Mouse (Mus musculus) hematopoietic multipotent progenitor cell, adult 10-12 weeks (in vitro differentiated cells): Measurements from ENCODE around the gene Ifna14. TPM values are rescaled to one million over a fixed set of nuclear protein-coding genes. Genes with fewer than 3 reads are reported as not detected.

Source experiments
- polyA plus RNA-seq: library from polyadenylated mRNA; stranded (reverse); fragments of >175 nt; gene quantifications from 2 replicates; pipeline ENCODE4 v1.2.3, GENCODE M21; 2012; ENCODE audit warnings: low replicate concordance

Ifna14 gene
- not detected in 2 replicates for polyA plus RNA-seq

DNA sequence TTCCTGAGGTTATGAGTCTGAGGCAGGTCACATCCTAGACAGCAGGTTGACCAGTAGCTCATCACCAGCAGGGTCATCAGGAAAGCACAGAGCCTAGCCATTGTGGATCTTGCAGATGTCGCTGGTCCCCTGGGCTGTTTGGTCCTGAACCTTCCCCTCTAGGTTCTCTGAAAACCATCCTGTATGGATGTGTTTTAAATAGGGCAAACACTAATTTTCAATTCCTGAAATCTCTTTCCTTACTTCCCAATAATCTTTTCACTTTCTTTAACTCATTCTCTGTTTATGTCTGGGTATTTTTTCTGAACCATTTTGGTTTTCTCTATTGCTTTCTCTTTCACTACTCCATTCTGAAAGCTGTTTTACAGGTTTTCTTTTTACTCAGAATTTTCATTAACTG lies at the start of gene Ifna14:
Gene Ifna14, minus strand, starts transcription at position 101 of the 400 bp plus-strand sequence.

DNA sequence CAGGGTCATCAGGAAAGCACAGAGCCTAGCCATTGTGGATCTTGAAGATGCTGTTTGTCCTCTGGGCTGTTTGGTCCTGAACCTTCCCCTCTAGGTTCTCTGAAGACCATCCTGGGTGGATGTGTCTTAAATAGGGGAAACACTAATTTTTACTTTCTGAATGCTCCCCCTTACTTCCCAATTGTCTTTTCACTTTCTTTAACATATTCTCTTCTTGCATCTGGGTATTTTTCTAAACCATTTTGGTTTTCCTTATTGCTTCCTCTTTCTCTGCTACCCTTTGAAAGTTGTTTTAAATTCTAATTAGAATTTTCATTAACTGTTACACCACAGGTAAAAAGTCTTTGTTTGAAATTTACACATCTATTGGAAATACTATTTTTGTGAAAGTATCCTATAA lies 31.7 kb upstream of the Ifna14 start, which contains the start of gene Ifna12:
Gene Ifna12, minus strand, starts transcription at position 101 of the 400 bp plus-strand sequence.

DNA sequence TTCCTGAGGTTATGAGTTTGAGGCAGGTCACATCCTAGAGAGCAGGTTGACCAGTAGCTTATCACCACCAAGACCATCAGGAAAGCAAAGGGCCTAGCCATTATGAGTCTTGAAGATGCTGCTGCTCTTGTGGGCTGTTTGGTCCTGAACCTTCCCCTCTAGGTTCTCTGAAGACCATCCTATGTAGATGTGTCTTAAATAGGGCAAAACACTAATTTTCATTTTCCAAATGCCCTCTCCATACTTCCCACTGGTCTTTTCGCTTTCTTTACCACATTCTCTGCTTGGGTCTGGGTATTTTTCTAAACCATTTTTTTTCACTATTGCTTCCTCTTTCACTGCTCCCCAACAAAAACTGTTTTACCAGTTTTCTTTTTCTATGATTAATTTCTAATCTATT lies 20.7 kb upstream of the Ifna14 start, which contains the start of gene Ifna9:
Gene Ifna9, minus strand, starts transcription at position 101 of the 400 bp plus-strand sequence.

GRCm38 (mm10) chr4:88558145-88558544 lies 13.5 kb downstream of the Ifna14 start, which contains the start of gene Ifna15:
Ifna15 (minus strand) TSS chr4:88558245.

DNA sequence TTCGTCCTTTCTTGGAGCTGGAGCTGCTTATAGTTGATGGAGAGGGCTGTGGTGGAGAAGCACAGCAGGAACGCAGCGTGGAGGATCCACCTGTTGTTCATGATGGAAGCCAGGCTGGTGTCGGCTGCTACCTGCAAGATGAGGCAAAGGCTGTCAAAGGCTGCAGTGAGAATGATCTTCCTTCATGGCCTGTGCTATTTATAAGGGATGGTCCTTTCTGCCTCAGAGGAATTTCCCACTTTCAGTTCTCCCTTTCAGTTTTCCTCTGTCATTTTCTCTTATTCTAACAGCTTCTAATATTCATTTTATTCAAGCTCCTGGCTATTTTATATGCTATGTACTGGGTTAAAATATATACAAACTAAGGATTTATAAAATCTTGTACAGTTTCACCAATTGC lies 48.9 kb downstream of the Ifna14 start, which contains the start of gene Ifnb1:
Gene Ifnb1, minus strand, starts transcription at position 101 of the 400 bp plus-strand sequence.

Other genes starting within 250 kb of the Ifna14 start
- 0.84 and 1.4 TPM in 2 replicates for gene Hacd4, start 132.9 kb downstream of the Ifna14 start, polyA plus RNA-seq
- gene Ifnb1, start 49.0 kb downstream of the Ifna14 start, polyA plus RNA-seq = not detected in 2 replicates
- gene Ifna15, start 13.6 kb downstream of the Ifna14 start, polyA plus RNA-seq = not detected in 2 replicates
- gene Ifna9, start 20.6 kb upstream of the Ifna14 start, polyA plus RNA-seq = not detected in 2 replicates
- not detected in 2 replicates for gene Ifna12, start 31.6 kb upstream of the Ifna14 start, polyA plus RNA-seq
- gene C87499, start 62.6 kb upstream of the Ifna14 start, polyA plus RNA-seq = not detected in 2 replicates
- gene Ifna13, start 72.7 kb upstream of the Ifna14 start, polyA plus RNA-seq = not detected in 2 replicates
- gene Ifna16, start 105.1 kb upstream of the Ifna14 start, polyA plus RNA-seq = not detected in 2 replicates
- not detected in 2 replicates for gene Ifna2, start 112.1 kb upstream of the Ifna14 start, polyA plus RNA-seq
- not detected in 2 replicates for gene Ifnab, start 119.6 kb upstream of the Ifna14 start, polyA plus RNA-seq
- gene Gm26566, start 150.0 kb upstream of the Ifna14 start, polyA plus RNA-seq = 0.11 and 0.58 TPM in 2 replicates
- 6.5 and 7.8 TPM in 2 replicates for gene Klhl9, start 150.7 kb upstream of the Ifna14 start, polyA plus RNA-seq
- not detected in 2 replicates for gene Gm13271, start 183.1 kb upstream of the Ifna14 start, polyA plus RNA-seq
- gene Gm13283, start 188.3 kb upstream of the Ifna14 start, polyA plus RNA-seq = not detected in 2 replicates
- not detected in 2 replicates for gene Gm13290, start 202.0 kb upstream of the Ifna14 start, polyA plus RNA-seq
- not detected in 2 replicates for gene Gm13289, start 205.1 kb upstream of the Ifna14 start, polyA plus RNA-seq
- not detected in 2 replicates for gene Gm13272, start 208.1 kb upstream of the Ifna14 start, polyA plus RNA-seq
- gene Ifnz, start 210.3 kb upstream of the Ifna14 start, polyA plus RNA-seq = not detected in 2 replicates
- not detected in 2 replicates for gene Gm13276, start 213.9 kb upstream of the Ifna14 start, polyA plus RNA-seq
- gene Gm13277, start 216.8 kb upstream of the Ifna14 start, polyA plus RNA-seq = not detected in 2 replicates
- gene Gm13278, start 219.8 kb upstream of the Ifna14 start, polyA plus RNA-seq = not detected in 2 replicates
- not detected in 2 replicates for gene Gm13275, start 222.7 kb upstream of the Ifna14 start, polyA plus RNA-seq
- not detected in 2 replicates for gene Gm13279, start 225.6 kb upstream of the Ifna14 start, polyA plus RNA-seq
- not detected in 2 replicates for gene Gm13285, start 227.9 kb upstream of the Ifna14 start, polyA plus RNA-seq
- not detected in 2 replicates for gene Gm13287, start 231.5 kb upstream of the Ifna14 start, polyA plus RNA-seq
- gene Gm13288, start 233.7 kb upstream of the Ifna14 start, polyA plus RNA-seq = not detected in 2 replicates
- not detected in 2 replicates for gene Ifna7, start 244.4 kb upstream of the Ifna14 start, polyA plus RNA-seq
- not detected in 2 replicates for gene Ifna11, start 248.2 kb upstream of the Ifna14 start, polyA plus RNA-seq